Mouse (Mus musculus) urinary bladder, postnatal 0 days (tissue): ENCODE data around the gene Napb. TPM values are rescaled to one million over a fixed set of nuclear protein-coding genes. Genes with fewer than 3 reads are reported as not detected.

Experiments
- polyA plus RNA-seq: library from polyadenylated mRNA; unstranded; fragments of >200 nt; fragmentation: Nextera tagmentation; extraction: Ambion mirVana; gene quantifications from 2 replicates; pipeline ENCODE4 v1.2.1, GENCODE M21; 2015

Gene Napb
- 1.1 and 1.2 TPM in 2 replicates for polyA plus RNA-seq

GRCm38 (mm10) chr2:148732327-148733000, at the start of gene Napb:
Napb (minus strand) TSS chr2:148732467.

GRCm38 (mm10) chr2:148781709-148782108, 49.4 kb upstream of the Napb start, which contains the start of gene 8030411F24Rik:
8030411F24Rik (plus strand) TSS chr2:148782009.

GRCm38 (mm10) chr2:148771397-148771796, 39.1 kb upstream of the Napb start, which contains the start of gene Cst11:
Cst11 (minus strand) TSS chr2:148771497.

GRCm38 (mm10) chr2:148750058-148750457, 17.8 kb upstream of the Napb start, which contains the start of gene Cstl1:
Cstl1 (plus strand) TSS chr2:148750358.

GRCm38 (mm10) chr2:148680775-148681291, 51.4 kb downstream of the Napb start, which contains the start of gene Gzf1:
Gzf1 (plus strand) TSS chr2:148681023.

GRCm38 (mm10) chr2:148672199-148673096, 59.8 kb downstream of the Napb start, which contains the start of gene Nxt1:
Nxt1 (plus strand) TSS chr2:148672601.

Other genes starting within 250 kb of the Napb start
- 43.2 and 44.2 TPM in 2 replicates for gene Nxt1, start 59.9 kb downstream of the Napb start, polyA plus RNA-seq
- 9.2 and 10.4 TPM in 2 replicates for gene Gzf1, start 51.4 kb downstream of the Napb start, polyA plus RNA-seq
- not detected in 2 replicates for gene Cstl1, start 17.9 kb upstream of the Napb start, polyA plus RNA-seq
- gene Cst11, start 39.0 kb upstream of the Napb start, polyA plus RNA-seq: not detected in 2 replicates
- not detected in 2 replicates for gene 8030411F24Rik, start 49.5 kb upstream of the Napb start, polyA plus RNA-seq
- gene Cst12, start 56.9 kb upstream of the Napb start, polyA plus RNA-seq: not detected in 2 replicates
- not detected in 2 replicates for gene Cst8, start 66.3 kb upstream of the Napb start, polyA plus RNA-seq
- not detected in 2 replicates for gene Cst13, start 87.6 kb upstream of the Napb start, polyA plus RNA-seq
- not detected in 2 replicates for gene Cst9, start 102.7 kb upstream of the Napb start, polyA plus RNA-seq
- 0.41 TPM in 1 of 2 replicates, not detected in the other for gene 9230104L09Rik, start 132.6 kb upstream of the Napb start, polyA plus RNA-seq
- gene Cst3, start 143.2 kb upstream of the Napb start, polyA plus RNA-seq: 600 and 784 TPM in 2 replicates